Mouse (Mus musculus) monocyte, adult 2 months (primary cell): ENCODE results near the gene Sgsm3.
A peak's percentile ranks its signal among the peaks of the same experiment; 100 is the strongest.

Source experiments
- DNase-seq, 2 experiments: peaks; one replicate each; pipeline ENCODE4 v3.0.0; 2022; ENCODE audit warnings: low spot score in 2 of 2, low read depth in 1 of 2

The Sgsm3 gene

GRCm38 (mm10) chr15:80979611-80980010, 2.0 kb downstream of the Sgsm3 start:
- DNase-seq = no peak

- DNase-seq = no peak
Observed at GRCm38 (mm10) chr15:80981176-80981575, 3.6 kb downstream of the Sgsm3 start.

- DNase-seq = no peak
Observed at GRCm38 (mm10) chr15:80983264-80983663, 5.7 kb downstream of the Sgsm3 start.

DNA sequence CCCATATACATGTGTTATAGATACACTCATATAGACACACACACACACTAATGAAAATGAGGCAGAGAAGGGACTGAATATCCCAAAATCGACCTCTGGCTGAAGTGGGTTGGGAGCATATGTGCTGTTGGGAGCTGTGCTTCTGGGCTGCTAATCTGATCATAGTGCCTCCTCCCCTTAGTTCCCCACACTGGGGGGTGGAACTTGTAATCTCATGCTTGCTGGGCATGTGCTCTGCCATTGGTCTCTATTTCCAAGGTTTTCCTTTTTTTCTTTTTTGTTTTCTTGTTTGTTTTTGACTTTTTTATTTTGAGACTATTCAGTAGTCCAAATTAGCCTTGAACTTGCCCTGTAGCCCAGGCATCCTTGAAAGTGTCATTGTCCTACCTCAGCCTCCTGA, 10.8 kb downstream of the Sgsm3 start:
- DNase-seq = no peak

DNA sequence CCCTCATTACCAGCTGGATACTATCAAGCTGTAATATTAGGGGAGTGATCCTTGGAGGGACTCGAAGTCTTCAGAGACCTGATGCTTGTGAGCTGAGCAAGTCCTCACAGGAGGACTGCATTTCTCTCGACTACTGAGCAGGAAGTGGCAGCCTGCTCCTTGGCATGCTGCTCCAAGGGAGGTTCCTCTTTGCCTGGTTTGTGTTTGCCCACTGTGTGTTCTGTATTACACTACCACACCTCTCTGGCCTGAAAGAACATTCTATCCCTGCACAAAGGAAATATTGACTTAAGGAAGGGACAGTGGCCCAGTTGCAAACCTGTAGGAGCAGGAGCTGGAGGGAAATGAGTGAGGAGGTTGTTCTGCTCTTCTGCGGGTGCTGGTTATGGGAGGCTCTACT, 12.1 kb downstream of the Sgsm3 start:
- DNase-seq = no peak

- DNase-seq = no peak
Observed at GRCm38 (mm10) chr15:80994959-80995358, 17.4 kb downstream of the Sgsm3 start.

GRCm38 (mm10) chr15:80996090-80996835, 18.7 kb downstream of the Sgsm3 start:
- no peak for DNase-seq

DNA sequence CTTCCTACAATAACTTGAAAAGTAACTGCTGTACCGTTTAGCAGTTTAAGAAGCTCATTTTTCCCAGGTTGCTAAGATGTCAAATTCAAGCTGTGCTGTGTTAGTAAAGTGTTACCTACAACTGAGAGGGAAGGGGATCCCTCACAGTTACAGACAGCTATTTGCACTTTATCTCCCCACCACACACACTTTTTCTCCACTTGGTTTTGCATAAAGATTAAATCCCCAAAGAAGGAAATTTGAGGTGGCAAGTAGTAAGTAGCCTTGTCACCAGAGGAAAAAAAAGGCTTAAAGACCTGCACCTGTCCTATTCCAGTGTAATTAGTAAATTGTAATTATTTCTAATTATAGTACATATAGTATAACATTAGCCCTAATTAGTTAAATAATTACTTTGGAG, 19.5 kb downstream of the Sgsm3 start:
- DNase-seq = no peak

DNA sequence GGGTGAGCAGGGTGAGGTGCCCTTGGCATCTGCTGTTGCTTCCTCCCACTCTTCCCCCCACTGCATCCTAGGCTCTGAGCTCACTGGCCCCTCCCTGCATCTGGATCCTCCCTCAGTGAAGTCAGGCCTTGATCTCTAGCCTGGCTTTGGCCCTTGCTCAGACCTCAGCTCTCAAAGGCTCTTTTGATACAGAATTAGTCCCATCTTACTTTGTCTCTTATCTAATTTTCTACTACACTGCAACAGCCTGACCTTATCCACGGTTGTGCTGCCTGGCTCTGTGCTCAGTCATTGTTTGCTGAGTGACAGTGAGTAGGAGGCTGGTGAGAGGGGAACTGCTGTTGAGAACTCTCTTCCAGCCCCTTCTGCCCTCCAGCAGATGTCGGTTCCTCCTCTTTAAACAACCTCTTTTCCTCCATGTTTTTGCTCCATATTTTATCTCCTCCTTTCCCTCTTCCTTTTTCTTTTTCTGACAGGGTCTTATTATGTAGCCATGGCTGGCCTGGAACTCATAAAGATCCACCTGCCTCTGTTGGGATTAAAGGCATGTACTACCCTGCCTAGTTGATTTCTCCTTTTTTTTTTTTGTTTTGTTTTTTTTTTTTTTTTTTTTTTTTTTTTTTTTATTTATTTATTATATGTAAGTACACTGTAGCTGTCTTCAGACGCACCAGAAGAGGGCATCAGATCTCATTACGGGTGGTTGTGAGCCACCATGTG, 23.0 kb downstream of the Sgsm3 start:
- DNase-seq = no peak

DNA sequence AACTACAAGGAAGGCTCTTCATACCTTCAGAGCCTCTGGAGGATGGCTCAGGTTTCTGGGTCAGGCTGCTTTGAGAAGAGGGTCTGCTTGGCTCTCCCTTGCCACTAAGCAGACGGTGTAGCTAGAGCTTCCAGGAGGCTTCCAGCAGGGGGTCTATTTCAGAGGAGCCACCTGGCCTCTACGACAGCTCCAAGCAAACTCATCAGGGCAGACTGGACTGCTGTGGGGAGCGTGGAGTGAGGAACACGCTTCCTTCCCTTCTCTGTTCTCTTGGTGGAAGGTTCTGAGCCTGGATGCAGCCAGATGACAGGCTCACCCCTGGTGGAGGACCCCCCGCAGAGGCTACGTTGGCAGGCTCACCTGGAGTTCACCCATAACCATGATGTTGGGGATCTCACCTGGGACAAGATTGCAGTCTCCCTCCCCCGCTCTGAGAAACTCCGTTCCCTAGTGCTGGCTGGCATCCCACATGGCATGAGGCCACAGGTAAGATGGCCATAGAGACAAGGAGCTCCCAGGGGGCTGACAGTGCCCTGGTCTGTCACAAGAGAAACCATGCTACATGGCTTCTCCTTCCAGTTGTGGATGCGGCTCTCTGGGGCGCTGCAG, 28.7 kb downstream of the Sgsm3 start:
- DNase-seq = no peak

DNA sequence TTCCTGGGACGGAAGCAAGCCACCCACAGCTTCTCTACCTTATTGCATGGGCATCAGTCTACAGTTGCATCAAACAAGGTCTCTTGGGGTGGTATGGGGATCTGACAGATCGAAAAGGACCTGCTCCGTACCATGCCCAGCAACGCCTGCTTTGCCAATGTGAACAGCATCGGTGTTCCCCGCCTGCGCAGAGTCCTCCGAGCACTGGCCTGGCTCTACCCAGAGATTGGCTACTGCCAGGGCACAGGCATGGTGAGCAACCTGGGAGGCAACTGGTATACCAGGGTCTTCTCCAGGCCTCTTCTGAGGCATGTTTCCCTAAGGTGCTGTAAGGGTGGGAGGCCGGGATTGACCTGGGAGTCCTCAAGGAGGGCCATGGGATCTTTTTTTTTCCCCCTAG, 29.8 kb downstream of the Sgsm3 start:
- DNase-seq = no peak

DNA sequence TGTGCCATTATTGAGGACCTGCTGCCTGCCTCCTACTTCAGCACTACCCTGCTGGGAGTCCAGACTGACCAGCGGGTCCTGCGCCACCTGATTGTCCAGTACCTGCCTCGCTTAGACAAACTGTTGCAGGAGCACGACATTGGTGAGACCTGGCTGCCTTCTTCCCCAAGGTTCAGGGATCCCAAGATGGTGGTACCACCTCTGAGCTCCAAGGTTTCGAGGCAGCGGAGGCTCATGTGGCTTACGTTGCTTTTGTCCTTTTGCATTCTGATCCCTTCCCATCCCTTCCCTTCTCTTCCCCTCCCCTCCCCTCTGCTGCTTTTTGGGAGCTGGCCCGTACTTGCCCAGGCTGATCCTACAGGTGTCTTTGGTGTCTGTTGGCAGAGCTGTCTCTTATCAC, 30.3 kb downstream of the Sgsm3 start:
- DNase-seq = no peak

GRCm38 (mm10) chr15:81008689-81009123, 31.1 kb downstream of the Sgsm3 start:
- DNase-seq = peak in 1 of 2 experiments; percentile 16

DNA sequence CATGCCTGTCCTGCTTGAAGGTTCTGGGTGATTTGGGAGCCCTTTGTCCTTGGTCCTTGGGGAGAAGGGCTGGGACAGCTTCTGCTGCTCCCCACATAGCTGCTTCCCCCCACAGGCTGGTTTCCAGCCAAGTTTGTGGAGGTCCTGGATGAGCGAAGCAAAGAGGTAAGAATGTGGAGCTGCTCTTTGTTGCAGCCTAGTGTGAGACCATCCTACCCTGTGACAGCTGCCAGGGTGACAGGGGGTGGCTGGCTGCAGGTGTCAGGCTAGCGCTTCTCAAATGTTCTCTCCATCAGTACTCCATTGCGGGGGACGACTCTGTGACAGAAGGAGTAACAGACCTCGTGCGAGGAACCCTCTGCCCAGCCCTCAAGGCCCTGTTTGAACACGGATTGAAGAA, 32.5 kb downstream of the Sgsm3 start:
- DNase-seq = no peak

DNA sequence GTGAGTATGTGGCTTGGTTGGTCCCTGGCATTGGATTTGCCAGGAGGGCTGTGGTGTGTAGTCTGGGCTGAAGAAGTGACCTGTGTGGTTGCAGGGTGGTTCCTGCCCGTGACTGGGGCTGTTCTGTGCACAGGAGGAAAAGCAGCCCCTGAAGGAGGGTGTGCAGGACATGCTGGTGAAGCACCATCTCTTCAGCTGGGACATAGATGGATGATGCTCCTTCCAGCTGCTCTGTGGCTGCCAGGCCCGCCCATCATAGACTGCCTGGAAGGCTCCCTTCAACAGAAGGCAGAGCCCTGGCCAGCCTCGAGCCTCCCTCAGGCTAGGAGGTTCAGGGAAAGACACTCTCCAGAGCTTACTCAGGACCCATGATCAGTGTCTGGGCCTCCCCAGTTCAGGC, 34.0 kb downstream of the Sgsm3 start:
- no peak for DNase-seq

GRCm38 (mm10) chr15:81012359-81012758, 34.8 kb downstream of the Sgsm3 start:
- DNase-seq = no peak

DNA sequence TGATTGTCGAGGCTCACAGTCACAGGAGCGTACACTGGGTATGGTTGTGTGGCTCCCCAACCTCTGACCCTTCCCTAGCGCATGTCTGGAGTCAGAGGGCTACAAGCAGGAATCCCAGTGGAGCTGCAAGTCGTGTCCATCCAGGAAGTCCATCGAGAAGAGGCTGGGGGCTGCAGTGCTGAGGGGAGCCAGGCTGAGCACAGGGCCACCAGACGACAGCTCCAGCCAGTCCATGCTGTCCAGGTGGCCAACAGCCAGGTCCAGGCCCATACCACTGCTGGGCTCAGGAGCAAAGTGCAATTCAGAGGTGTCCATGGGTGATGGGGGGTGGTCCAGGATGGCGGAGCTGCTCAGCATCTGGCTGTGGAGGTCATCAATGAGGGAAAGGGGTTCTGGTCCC, 35.6 kb downstream of the Sgsm3 start:
- no peak for DNase-seq

DNA sequence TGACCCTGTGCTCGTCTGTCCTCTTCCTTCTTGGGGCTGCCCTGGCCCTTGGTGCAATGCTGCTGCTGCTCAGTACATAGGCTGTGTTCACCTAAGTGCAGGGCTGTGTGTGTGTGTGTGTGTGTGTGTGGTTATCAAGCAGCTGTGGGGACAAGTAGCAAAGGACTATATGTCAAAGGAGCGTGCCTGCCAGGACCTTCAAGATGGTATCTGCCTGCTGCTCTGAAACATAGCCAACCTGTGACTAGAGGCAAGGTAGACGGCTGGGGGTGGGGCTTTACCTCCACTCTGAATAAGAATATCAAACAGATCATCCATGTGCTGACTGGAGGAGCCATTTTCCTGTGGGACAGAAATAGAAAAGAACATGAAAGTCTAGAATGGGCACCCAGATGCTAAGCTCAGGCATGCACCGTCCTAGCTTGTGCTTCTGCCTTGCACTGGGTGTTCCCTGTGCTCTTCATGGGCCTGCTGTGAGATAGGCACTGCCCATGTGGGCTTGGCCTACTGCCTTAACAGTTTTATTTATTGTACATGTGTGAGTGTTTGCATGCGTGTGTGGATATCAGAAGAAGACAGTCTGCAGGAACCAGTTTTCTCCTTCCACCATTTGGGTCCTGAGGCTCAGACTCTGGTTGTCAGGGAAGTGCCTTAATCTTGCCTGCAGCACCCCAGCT, 37.6 kb downstream of the Sgsm3 start:
- no peak for DNase-seq

- DNase-seq = no peak
Observed at GRCm38 (mm10) chr15:81016488-81016887, 38.9 kb downstream of the Sgsm3 start.

DNA sequence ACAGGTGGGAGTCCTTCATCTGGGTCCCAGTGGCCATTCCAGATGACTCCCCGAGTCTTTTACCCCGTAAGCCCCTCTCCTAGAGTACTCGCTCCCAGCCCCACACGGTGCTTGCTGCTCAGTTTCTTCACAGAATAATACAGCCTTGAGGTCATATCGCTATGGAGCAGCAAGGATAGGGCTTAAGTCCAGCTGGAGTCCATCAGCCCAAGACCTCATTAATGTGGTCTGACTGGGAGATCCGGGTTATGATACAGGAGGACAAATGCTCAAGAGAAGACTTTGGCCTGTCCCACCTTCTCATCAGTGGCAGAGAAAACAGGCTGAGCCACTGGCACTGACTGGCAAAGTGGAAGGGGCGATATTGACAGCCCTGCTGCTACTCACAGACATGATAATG, 39.7 kb downstream of the Sgsm3 start:
- no peak for DNase-seq

DNA sequence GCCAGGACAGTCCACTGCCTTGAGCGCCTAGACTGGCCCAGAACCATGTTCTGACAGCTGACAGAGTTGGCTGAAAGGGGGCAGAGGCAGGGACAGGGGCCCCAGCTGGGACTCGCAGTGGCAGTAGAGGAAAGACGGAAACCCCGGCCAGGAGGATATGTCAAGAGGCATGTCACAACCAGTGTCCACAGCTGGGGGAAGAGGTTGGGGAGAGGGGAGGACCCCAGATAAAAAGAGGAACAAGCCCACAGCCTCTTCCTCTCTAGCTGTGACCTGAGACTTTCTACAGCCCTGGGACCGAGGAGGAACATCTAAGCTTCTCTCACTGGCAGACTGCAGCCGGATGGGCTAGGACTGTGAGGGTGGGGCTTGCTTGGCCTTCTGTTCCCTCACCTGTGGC, 43.8 kb downstream of the Sgsm3 start:
- DNase-seq = peak; percentile 69 to 71

DNA sequence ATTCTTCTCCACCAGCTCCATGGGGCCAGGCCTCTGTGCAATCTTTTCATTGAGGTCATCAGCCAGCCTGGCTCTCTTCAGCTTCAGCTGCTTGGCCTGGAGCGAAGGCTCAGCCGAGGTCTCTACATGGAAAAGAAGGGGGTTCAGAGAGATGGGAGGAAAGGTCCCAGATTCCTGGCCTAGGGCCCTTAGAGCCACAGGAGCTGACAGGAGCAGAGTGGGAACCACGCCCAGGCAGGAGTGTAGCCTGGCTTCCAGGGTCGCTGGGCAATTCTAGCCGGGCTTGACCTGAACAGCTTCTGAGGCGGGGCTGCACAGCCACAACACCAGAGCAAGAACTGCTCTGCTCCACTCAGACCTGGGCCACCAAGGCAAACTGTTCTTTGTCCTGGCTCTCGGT, 44.9 kb downstream of the Sgsm3 start:
- no peak for DNase-seq
